ENCODE assay signal across 9 mouse cellular contexts in genomic region chr12:109445499-109446235, GRCm38 (mm10). TPM values are rescaled to one million over a fixed set of nuclear protein-coding genes. Genes with fewer than 3 reads are reported as not detected.
DNase-seq lines count a peak whose midpoint lies in the region; ATAC-seq and TF ChIP-seq lines count a peak whose summit lies in the region.
"Had no signal": no experiment of that assay in that cellular context is flagged by ENCODE, and none has a peak within 500 bp of the region (broad histone marks: within the 10 kb centered on the region; RNA-seq: fewer than 3 reads in every experiment).

No protein-coding gene starts in this region.

- peaks cover 18% of the 10 kb centered on the region for H3K4me1 ChIP-seq in spleen, adult 2 months (ENCODE audit: control insufficient read depth, insufficient read depth, insufficient read length)
- peaks cover 50% of the 10 kb centered on the region for H3K4me1 ChIP-seq in intestine, embryonic 16.5 days (ENCODE audit: control insufficient read depth, insufficient read depth, low read length)
- peaks cover 27% of the 10 kb centered on the region for H3K4me1 ChIP-seq in midbrain, embryonic 16.5 days (ENCODE audit: control insufficient read depth, insufficient read depth, low read length)

- peaks cover 8% of the 10 kb centered on the region for H3K27me3 ChIP-seq in spleen, adult 2 months (ENCODE audit: control insufficient read depth, insufficient read depth, low read length)
- no peaks in the 10 kb centered on the region for H3K27me3 ChIP-seq in intestine, embryonic 16.5 days (replicated peaks; ENCODE audit: control insufficient read depth, insufficient read depth, low read length)
- H3K27me3 ChIP-seq in midbrain, embryonic 16.5 days (ENCODE audit: control insufficient read depth, insufficient read depth, low read depth, low read length), result peaks cover 22% of the 10 kb centered on the region; the same call in 1 of the 2 replicates

- H3K4me2 ChIP-seq in intestine, embryonic 16.5 days (ENCODE audit: low read depth, low read length), result peak overlapping the region; percentile 36
- H3K4me2 ChIP-seq in midbrain, embryonic 16.5 days (ENCODE audit: low read length), result peak overlapping the region; percentile 36

- no peak overlapping the region for H3K27ac ChIP-seq in gastrocnemius, adult 2 months
- H3K27ac ChIP-seq in spleen, adult 2 months (ENCODE audit: insufficient read depth, low read length), result no peak overlapping the region
- peak overlapping the region; percentile 42 for H3K27ac ChIP-seq in intestine, embryonic 16.5 days (ENCODE audit: low read length)
- no peak overlapping the region for H3K27ac ChIP-seq in midbrain, embryonic 16.5 days (ENCODE audit: low read length)

- no peak for TF ChIP-seq POLR2A in spleen, adult 2 months (IDR thresholded peaks at IDR 0.05; ENCODE audit: low read depth, low read length)

- no peaks in the 10 kb centered on the region for H3K9me3 ChIP-seq in intestine, embryonic 16.5 days (ENCODE audit: control insufficient read depth, low read length)
- no peaks in the 10 kb centered on the region for H3K9me3 ChIP-seq in midbrain, embryonic 16.5 days (replicated peaks; ENCODE audit: control insufficient read depth, low read length, poor library complexity, severe bottlenecking)

- DNase-seq in gastrocnemius, adult 2 months, result no peak
- no peak for DNase-seq in gastrocnemius, postnatal 36 days
- DNase-seq in spleen, adult 2 months (ENCODE audit: low read depth in 1 of 2, low spot score in 2 of 2), result peak in 1 of 2 experiments; percentile 18
- no peak for DNase-seq in spleen, adult 12 weeks (ENCODE audit: low spot score)
- no peak for DNase-seq in layer of hippocampus, adult 9-10 months (ENCODE audit: low spot score)
- DNase-seq in lung, postnatal 36 days, result no peak

- peak; percentile 32; the same call in 1 of the 2 replicates for ATAC-seq in intestine, embryonic 16.5 days
- peak; percentile 60 for ATAC-seq in midbrain, embryonic 16.5 days

- intact Hi-C loops in gastrocnemius, adult 2 months (cut with DNase I), result no loop called here
- intact Hi-C loops in gastrocnemius, postnatal 36 days (cut with DNase I), result no loop called here

- 14% methylated on average over 19 of the region's 19 CpGs for WGBS in spleen, adult 2 months
- 26% methylated on average over 19 of the region's 19 CpGs for WGBS in intestine, embryonic 16.5 days
- WGBS in midbrain, embryonic 16.5 days, result 2% methylated on average over 19 of the region's 19 CpGs

- 0 out of 2 replicates have a peak overlapping the region, but pooled peaks have one; percentile 32 for H3K9ac ChIP-seq in intestine, embryonic 16.5 days (ENCODE audit: low read depth, low read length)
- no peak overlapping the region for H3K9ac ChIP-seq in midbrain, embryonic 16.5 days (ENCODE audit: low read depth, low read length)

- peak overlapping the region; percentile 27 for H3K4me3 ChIP-seq in gastrocnemius, adult 2 months
- 0 out of 2 replicates have a peak overlapping the region, but pooled peaks have one; percentile 8 for H3K4me3 ChIP-seq in spleen, adult 2 months (ENCODE audit: extremely low read depth, insufficient read depth, insufficient read length)
- H3K4me3 ChIP-seq in intestine, embryonic 16.5 days (ENCODE audit: low read length), result no peak overlapping the region
- H3K4me3 ChIP-seq in midbrain, embryonic 16.5 days (ENCODE audit: low read depth, low read length), result no peak overlapping the region

- TF ChIP-seq CTCF in gastrocnemius, adult 2 months (IDR thresholded peaks at IDR 0.05), result no peak
- no peak for TF ChIP-seq CTCF in spleen, adult 2 months (IDR thresholded peaks at IDR 0.05; ENCODE audit: extremely low read depth, insufficient read depth, insufficient read length, insufficient replicate concordance)

- H3K36me3 ChIP-seq in spleen, adult 2 months (ENCODE audit: control insufficient read depth, insufficient read depth, low read length), result no peaks in the 10 kb centered on the region
- no peaks in the 10 kb centered on the region for H3K36me3 ChIP-seq in intestine, embryonic 16.5 days (ENCODE audit: control insufficient read depth, insufficient read depth, low read length)
- H3K36me3 ChIP-seq in midbrain, embryonic 16.5 days (ENCODE audit: control insufficient read depth, insufficient read depth, low read length), result no peaks in the 10 kb centered on the region

RNA-seq across cellular contexts. Expression of gene Dlk1, which starts 7.0 kb away (rescaled TPM):
- total RNA-seq in gastrocnemius, adult 2 months (2021), result 1 to 10 TPM in 1 of 2 experiments, under 1 TPM in 1; 0.45 to 1.7 TPM
- total RNA-seq in gastrocnemius, postnatal 36 days (2021), result 1 to 10 TPM; 3.6 to 5.8 TPM
- 0.29 and 0.75 TPM in 2 replicates for polyA plus RNA-seq in spleen, adult 2 months (2012; rRNA removed)
- 325 and 385 TPM in 2 replicates for polyA plus RNA-seq in intestine, embryonic 16.5 days (2015; fragmentation: Nextera tagmentation; extraction: Ambion mirVana)
- polyA plus RNA-seq in midbrain, embryonic 16.5 days (2015; fragmentation: Nextera tagmentation; extraction: Ambion mirVana), result 50.4 and 66.0 TPM in 2 replicates
- polyA plus RNA-seq: C2C12 had no signal

Comparison
In these comparisons a context has a peak if more than half of its experiments do, and no peak if none do; other contexts are left out.
1. H3K4me3 ChIP-seq: peak in gastrocnemius, adult 2 months (single experiment) and spleen, adult 2 months (single experiment); none in intestine, embryonic 16.5 days (single experiment) and midbrain, embryonic 16.5 days (single experiment).
2. RNA of gene Dlk1, which starts 7.0 kb away (polyA plus RNA-seq): 325 to 385 TPM in intestine, embryonic 16.5 days and 50.4 to 66.0 TPM in midbrain, embryonic 16.5 days; 0.29 to 0.75 TPM in spleen, adult 2 months; every median in the first group is over 10 times any median in the second.